Mouse (Mus musculus): Measurements from ENCODE around the gene Sf3a1. TPM values are rescaled to one million over a fixed set of nuclear protein-coding genes. Genes with fewer than 3 reads are reported as not detected.

The Sf3a1 gene
- total RNA-seq, 2 experiments from 2014 or later = 14.8 to 19.8 TPM

DNA sequence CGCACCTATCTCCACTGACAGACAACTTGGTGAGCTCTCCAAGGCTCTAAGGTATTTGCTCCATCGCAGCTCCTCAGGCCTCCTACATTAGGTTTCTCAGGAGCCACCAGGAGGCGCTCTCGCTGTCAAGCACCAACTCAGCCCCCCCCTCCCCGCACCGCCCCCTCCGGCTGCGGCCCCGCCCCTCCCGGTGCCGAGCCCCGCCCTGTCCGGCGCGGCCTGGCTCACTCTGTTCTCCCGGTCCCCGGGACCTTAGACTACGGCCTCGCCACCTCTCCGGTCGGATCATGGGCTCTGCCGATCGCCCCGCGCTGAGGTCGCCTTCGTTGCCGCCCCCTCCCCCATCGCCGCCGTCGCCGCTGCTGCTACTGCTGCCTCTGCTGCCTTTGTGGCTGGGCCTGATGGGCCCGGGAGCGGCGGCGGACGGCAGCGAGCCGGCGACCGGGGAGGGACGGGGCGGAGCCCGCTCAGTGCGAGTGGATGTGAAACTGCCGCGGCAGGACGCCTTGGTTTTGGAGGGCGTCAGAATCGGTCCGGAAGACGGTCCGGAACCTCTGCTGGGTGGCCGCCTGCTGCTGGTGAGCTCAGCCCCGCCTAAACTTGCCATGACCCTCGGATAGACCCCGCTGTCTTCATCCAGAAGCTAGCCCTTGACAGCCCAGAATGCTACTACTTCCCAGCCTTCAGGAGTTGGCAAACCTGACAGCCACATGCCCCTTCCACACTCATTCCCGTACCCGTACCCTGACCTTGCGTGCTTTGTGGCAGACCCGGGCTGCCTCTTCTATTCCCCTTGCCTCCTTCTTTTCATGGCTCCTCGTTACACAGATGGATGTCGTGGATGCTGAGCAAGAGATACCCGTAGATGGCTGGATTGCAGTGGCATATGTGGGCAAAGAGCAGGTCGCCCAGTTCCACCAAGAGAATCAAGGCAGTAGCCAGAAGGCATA, 24.9 kb upstream of the Sf3a1 start, which contains the start of gene Rnf215:
Rnf215 (plus strand) TSS at position 217 of the 950 bp plus-strand sequence.
- peak; percentile 88 for DNase-seq

DNA sequence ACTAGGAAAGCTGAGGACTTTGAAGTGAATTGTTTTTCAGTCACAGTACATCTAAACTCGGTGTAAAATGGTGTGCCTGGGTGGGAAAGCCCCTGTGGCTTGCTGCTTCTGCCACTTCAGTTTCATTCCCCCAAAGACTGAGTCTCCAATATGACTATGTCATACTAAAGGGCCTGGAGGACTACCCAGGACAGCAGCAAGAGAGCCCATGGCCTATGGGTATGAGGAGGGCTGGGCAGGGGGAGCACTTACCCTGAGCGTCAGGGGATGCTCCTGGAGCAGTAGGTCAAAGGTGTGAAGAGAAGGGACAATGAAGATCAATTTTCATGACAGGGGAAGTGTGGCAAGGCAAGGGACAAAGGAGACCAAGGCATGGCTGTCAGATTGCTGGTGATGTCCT, 21.2 kb upstream of the Sf3a1 start:
- DNase-seq = no peak

DNA sequence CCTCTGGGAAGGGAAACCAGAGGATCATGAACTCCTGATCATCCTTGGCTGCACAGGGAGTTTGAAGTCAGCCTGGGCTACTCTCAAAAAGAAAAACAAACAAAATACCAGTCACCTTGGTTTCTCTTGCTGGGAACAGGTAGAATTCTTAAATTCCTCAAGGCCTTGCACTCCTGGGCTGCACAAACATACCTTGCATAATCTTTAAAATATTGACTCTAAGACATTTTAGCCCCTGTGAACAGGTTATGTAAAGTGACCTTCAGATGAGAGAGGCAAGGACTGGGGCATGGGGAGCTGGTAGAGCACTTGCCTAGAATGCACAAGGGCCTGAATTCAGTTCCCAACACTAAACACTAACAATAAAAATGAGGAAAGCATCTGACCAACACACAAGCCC, 18.6 kb upstream of the Sf3a1 start:
- DNase-seq = no peak

DNA sequence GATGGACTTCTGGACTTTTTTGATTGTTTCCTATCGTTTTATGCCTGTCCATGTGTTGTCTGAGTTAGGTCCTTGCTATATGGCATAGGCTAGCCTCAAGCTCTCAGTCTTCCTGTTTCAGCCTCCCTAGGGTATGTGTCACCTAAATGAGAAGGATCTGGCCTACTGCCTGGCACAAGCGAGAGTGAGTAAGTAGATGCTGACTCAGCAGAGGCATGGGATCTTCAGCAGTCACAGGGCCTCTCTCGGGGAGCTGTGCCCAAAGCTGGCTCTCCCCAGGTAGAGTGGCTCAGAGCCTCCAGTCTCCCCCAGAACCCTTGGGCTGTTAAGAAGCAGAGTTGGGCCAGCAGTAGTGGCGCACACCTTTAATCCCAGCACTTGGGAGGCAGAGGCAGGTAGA, 17.8 kb upstream of the Sf3a1 start:
- no peak for DNase-seq

DNA sequence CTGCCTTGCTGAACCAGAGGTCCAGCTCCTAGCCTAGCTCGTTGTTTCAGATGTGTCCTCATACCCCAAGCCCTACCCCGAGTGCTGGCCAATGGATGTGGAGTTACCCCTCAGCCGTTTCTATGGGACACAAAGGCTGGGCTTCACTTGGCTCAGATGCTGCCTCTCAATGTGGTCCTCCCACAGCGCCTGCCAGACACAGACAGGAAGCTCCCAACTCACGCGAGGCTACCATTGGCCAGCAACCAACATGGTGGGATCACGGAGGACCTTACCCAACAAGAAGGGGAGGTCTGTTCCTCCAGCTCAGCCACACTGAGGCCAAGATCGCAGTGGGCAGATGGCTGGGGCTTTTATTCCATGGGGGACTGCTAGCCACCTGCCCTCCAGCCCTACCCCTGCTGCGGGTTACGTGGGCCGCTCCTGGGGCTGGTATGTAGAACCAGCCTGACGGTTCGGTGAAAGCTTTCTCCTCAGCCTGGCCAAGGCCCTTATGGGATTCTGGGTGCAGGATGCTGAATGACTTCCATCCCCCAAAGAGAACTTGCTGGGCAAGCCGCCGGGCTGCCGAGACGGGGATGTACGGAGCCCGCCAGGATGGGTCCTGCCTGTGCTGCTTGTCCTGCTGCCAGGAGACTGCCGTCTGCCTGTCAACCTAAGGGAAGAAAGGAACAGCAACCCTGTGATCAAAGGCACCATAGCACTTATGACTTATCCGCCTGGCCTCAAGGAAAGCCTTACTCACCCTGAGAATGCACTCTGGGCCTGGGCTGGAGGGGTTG, 16.7 kb upstream of the Sf3a1 start:
- DNase-seq = no peak

DNA sequence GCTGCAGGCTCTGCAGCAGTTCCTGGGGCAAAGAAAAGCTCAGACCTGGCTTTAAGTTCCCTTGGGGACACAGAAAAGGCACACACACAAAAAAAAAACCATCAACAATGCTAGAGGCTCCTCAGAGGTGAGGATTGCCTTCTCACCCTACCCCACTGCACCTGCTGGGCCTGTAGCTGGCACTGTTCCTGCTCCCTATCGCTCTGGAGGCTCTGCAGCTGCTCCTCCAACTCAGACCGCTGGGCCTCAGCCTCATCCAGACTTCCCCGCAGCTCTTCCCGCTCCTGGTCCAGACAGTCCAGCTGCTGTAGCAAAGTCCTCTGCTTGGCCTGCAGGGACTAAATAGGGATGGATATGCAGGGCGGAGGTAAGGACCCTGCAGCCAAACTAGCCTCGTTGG, 13.8 kb upstream of the Sf3a1 start:
- DNase-seq = no peak

DNA sequence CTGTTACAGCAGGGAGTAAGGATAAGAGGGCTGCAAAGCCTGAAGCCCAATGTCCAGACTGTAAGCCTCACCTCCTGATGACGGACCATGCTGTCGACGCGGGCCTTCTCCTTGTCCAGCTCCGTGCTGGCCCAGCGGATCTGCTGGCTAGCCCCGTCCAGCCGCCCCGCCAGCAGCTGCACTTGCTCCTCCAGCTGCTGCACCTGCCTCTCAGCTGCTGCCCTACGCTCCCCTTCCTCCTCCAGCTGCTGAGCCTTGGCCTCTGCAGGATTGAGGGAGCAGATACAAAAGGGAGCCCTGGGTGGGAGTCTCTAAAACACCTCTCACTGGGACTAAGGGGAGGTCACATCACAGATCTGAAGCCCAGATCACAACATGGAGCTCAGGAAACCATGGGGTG, 13.1 kb upstream of the Sf3a1 start:
- no peak for DNase-seq

DNA sequence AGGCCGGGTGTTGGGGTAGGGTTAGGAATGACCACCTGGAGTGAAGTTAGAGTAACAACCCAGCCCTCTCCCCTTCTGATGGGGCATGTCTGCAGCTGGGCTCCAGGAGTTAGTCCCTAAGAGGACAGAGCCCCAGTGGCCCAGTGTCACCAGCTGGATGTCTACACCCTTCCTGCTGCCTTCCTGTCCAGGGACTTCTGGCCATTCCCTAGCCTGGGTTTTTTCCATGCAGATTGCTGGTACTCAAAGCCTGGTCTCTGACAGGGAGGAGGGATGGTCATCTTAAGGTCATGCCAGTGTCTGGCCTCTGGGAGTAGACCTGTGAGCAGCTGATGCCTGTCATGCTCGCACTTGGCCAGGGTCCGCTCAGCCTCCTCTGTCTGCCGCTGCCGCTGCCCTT, 12.0 kb upstream of the Sf3a1 start:
- no peak for DNase-seq

DNA sequence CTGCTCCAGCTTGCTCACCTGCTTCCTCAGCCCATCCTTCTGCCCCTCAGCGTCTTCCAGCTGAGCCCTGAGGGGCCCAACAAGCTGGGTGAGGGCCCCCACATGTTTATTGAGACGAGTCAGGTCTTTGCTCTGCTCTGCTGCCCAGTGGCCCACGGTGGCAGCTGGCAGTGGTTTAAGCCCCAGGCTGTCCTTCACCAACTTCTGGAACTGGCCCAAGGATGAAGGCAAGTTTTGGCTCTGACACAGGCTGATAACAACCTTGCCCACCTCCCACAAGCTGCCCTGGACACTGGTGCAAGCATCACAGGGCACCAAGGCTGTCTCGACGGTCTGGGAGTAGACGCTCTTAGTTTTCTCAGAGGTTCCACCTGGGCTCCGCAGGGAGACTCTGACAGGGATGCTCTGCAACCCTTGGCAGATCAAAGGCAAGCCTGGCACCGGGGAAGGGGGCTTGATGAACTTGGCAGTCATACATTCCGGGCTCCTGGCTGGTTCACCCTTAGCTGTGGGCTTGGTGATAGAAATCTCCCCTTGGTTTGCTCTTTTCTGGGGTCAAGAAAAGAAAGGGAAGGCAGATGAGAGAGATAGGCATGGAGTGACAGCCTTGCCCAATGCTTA, 11.5 kb upstream of the Sf3a1 start:
- DNase-seq = no peak

DNA sequence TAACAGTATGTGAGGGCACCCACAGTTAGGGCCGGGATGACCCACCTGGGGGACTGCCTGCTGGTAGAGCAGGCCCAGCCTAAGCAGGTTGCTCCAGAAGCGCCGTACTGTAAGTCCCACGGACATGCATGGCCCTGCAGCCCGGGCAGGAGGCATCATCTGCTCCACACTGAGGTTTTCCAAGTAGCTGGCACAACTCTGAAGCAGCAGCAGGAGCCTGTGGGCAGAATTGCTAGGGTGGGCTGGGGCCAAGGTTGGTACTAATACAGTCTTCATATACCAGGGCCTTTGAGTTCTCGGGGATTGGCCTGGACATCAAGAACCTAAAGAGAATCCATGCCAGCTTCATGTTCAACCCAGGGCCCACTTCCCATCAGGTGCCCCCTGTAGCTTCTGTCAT, 10.3 kb upstream of the Sf3a1 start:
- no peak for DNase-seq

DNA sequence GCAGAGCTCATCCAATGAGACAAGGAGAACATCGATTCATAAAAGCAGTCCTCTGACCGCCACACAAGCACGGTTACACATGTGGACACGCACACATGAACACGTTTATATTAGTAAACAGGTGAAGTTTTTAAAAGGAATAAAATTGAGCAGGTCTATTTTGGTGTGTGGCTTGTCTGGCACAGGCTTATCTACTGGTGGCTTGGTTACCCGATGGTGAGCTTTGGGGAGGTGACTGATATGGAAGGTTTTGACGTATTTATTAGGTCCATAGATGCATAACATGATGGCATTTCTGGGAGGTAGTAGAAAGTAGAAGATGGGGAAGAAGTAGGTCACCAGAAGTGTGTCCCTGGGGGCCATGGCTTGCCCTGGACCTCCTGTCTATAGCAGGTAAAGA, 6.5 kb upstream of the Sf3a1 start:
- DNase-seq = no peak

DNA sequence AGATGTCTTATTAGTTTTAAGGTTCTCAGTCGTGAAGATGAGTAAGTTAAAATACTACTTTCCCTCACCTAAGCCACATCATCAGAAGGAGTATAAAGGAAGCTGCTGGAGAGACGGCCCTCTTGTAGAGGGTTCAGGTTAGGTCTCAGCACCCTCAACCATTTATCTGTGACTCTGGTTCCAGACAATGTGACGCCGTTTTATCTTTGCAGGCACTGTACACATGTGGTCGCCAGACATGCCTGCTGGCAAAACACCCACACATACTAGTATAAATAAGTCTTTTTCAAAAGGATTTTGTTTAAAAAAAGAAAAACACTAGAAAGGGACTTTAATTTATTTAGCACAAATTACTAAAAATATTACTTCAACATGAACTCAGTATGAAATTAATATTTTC, 4.5 kb upstream of the Sf3a1 start:
- no peak for DNase-seq

DNA sequence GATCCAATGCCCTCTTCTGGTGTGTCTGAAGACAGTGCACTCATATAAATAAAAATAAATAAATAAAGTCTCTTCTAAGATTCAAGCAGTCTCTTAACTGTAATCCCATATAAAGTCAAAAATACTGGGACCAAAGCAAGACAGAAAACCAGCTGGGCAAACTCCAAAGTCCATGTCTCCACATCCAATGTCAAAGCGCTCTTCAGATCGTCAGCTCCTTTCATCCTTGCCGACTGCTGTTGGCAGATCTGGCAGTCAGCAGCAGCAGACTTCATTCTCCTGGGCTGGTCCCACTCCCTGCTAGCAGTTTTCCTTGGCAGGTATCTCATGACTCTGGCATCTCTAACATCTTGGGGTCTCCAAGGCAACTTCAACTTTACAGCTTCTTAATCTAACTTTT, 1.5 kb upstream of the Sf3a1 start:
- DNase-seq = no peak

DNA sequence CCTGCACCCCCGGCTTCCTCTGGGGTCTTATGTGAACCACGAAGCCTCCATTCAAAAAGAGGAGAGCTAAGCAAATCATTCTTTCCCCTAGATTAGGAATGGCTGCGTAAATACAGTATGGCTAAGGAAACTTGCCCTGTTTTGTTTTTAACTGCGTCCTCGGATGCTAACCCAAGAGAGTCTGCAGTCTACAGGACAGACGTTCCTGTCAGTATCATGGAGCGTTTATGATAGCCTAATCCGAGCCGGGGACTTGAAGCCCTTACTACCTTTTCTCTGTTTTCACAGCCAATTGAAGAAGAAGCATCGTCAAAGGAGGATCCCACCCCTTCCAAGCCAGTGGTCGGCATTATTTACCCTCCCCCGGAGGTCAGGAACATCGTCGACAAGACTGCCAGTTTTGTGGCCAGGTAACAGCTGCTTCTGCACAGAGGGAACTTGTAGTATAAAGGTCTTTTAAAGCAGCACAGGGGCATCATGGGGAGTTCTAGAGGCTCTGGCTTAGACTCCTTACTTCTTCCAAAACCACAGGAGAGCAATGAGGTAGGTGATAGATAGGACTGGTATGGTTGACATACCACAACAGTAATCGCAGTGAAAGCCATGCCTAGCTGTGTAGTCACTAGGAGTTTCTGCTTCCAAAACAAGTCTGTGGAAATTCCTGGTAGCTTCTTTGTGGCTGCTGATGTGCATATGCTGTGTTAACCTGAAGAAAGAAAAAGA, 769 bp downstream of the Sf3a1 start:
- DNase-seq = no peak

DNA sequence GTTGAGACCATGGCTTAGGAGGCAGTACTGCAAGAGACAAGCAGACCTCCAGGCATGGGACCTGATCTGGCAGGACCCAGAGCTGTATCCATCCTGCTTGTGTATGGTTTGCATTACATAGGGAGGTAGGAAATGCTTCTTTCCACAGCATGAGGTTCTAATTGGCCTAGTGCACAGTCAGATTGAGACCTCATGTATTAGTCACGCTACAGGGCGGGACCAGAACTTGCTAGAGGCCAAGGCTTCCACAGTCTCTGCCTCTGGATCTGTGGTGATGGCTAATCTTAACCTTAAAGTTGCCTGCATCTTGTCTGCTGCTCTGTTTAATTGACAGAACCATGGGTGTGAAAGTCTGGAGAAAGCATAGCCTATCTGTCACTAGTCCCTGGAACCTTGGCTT, 4.6 kb downstream of the Sf3a1 start:
- no peak for DNase-seq

DNA sequence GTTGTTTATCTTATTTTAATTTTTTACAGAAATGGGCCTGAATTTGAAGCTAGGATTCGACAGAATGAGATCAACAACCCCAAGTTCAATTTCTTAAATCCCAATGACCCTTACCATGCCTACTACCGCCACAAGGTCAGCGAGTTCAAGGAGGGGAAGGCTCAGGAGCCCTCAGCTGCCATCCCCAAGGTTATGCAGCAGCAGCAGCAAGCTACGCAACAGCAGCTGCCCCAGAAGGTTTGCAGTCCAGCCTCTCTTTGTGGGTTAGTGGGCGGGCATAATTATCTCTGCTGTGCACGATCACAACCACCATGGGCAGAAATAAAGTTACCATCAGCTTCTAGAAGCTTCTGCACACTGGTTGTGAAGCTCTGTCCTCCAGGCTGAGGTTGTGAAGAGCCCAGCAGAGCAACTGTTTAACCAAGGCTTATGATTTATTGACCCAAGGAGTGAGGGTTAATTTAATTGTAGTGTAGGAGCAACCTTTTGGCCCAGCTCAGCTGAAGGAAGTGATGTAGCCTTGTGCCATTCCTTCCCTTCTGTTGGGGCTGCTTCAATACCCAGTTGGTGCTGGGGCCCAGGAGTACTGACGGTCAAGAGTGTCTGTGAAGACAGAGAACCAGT, 6.4 kb downstream of the Sf3a1 start:
- no peak for DNase-seq

DNA sequence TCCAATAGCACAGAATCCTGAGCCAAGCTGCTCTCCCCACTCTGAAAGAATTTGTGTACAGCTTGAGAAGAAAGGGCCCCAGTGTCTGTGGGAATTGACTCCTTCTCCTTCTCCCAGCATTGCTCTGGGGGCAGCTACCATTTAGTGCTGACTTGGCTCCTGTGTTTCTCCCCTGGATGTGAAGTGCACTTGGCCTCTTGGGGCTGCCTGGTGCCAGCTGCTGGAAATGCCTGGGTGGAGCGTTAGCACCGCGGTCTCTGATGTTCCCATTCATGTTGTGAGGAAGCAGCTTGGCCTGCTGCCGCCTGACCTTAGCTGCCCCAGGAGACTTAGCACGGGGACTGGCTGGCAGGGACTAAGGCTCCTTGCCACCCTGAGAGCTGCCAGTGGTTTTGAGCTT, 14.4 kb downstream of the Sf3a1 start:
- DNase-seq = peak; percentile 88

DNA sequence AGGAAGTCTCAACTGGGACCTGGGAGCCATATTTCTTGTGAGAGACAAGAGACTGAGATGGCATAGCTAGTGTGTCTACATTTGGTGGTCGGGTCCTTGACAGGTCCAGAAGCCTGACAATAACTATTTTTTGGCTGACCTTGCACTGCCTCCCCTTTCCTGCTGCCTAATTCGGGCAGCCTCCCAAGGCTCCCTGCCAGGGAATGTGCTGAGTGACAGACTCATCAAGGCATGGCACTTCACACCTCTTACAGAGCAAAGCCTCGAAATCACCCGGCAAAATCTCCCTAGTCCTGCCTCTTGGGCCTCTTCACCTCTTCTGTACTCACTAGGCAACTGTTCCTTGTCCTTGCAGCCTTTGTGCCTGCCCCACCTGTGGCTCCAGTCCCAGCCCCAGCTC, 17.6 kb downstream of the Sf3a1 start:
- no peak for DNase-seq

DNA sequence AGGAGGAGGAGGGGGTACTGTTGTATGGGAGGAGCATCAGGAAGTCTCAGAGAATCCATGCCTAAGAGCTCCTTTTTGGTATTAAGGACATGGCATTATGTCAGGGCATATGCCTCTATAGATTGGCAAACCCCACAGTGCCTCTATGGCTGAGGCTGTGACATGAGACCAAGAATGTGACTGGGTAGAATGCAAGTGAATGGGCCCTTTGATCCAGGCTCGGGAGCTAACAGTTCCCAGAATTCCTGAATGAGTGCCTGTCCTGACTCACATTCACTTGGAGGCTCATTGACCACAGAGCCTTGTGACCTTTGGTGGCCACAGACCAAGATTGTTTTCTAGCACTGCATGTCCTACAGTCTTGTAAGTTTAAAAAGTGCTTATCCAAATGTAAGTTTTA, 21.9 kb downstream of the Sf3a1 start:
- DNase-seq = no peak

DNA sequence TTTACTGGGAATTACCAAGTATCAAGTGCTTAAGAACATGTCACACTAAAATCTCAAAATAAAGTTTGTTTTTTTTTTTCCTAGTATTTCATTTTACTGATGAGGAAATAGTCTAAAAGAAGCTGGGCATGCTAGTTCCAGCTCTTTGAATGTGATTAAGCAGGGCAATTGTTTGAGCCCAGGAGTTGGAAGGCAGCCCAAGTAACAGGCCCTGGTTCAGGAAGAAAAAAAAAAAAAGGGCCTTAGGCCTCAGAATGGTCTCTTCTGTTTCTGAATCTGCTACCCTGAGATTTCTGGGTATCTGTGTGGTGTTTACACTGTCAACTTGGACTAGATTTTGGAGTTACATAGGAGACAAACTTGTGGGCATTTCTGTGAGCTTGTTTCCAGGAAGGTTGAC, 23.4 kb downstream of the Sf3a1 start:
- no peak for DNase-seq

DNA sequence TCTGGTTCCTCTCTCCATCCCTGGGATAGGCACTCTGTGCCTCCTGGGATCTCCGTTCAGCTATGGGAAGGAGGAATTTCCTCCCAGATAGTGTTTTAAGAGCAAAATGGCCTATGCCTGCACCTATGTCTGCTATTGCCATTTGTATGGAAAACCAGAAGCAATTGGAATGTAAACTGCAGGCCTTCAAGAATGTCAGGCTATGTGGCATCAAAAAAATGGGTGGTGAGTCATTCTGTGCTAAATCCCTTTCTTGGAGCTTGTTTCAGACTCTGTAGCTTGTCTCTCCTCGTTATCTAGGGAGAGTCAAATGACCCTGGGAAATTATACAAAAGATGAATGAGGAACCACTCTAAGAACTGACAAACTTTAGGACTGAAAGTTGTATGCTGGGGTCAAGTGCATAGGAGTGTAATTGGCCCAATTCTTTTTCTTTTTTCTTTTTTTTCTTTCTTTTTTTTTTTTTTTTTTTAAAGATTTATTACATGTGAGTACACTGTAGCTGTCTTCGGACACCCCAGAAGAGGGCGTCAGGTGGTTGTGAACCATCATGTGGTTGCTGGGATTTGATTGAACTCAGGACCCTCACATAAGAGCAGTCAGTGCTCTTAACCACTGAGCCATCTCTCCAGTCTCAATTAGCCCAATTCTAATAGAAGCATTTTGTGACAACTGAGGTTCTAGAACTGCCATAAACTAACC, 24.3 kb downstream of the Sf3a1 start:
- DNase-seq = no peak

Data from gastrocnemius, postnatal 25 days (tissue).